In genomic region chr9:65140491-65140890, GRCm38 (mm10) we compare ENCODE assay signal across 7 mouse cellular contexts. TPM values are rescaled to one million over a fixed set of nuclear protein-coding genes. Genes with fewer than 3 reads are reported as not detected.
DNase-seq lines count a peak whose midpoint lies in the region; ATAC-seq lines count a peak whose summit lies in the region.

No protein-coding gene starts in this region.

- peaks cover 12% of the 10 kb centered on the region for H3K4me1 ChIP-seq in lung, embryonic 15.5 days
- peaks cover 30% of the 10 kb centered on the region for H3K4me1 ChIP-seq in forebrain, embryonic 15.5 days
- peaks cover 17% of the 10 kb centered on the region for H3K4me1 ChIP-seq in liver, embryonic 13.5 days (replicated peaks)
- H3K4me1 ChIP-seq in stomach, embryonic 16.5 days (ENCODE audit: control insufficient read depth, insufficient read depth, low read length) = peaks cover 12% of the 10 kb centered on the region

- 3% methylated on average over 8 of the region's 8 CpGs for WGBS in lung, embryonic 15.5 days
- WGBS in forebrain, embryonic 15.5 days = 2% methylated on average over 8 of the region's 8 CpGs
- 6% methylated on average over 8 of the region's 8 CpGs for WGBS in liver, embryonic 13.5 days (ENCODE audit: insufficient replicate concordance)
- under 1% methylated on average over 8 of the region's 8 CpGs for WGBS in stomach, embryonic 16.5 days

- peak overlapping the region; percentile 73 for H3K4me3 ChIP-seq in lung, embryonic 15.5 days
- peak overlapping the region; percentile 77 for H3K4me3 ChIP-seq in forebrain, embryonic 15.5 days
- peak overlapping the region; percentile 60 for H3K4me3 ChIP-seq in liver, embryonic 13.5 days (replicated peaks)
- peak overlapping the region; percentile 72 for H3K4me3 ChIP-seq in stomach, embryonic 16.5 days (replicated peaks; ENCODE audit: low read length)

- H3K4me2 ChIP-seq in lung, embryonic 15.5 days = peak overlapping the region; percentile 96
- peak overlapping the region; percentile 81 for H3K4me2 ChIP-seq in forebrain, embryonic 15.5 days (replicated peaks)
- peak overlapping the region; percentile 76 for H3K4me2 ChIP-seq in liver, embryonic 13.5 days
- H3K4me2 ChIP-seq in stomach, embryonic 16.5 days (ENCODE audit: low read depth, low read length) = peak overlapping the region; percentile 100

- DNase-seq in lung, postnatal 36 days = no peak
- no peak for DNase-seq in liver, embryonic 13.5 days
- no peak for DNase-seq in ovary, postnatal 36 days (ENCODE audit: low spot score)
- no peak for DNase-seq in right cerebral cortex, postnatal 14 days

- no peak overlapping the region for H3K27ac ChIP-seq in lung, embryonic 15.5 days
- H3K27ac ChIP-seq in forebrain, embryonic 15.5 days (replicated peaks) = peak overlapping the region; percentile 97
- H3K27ac ChIP-seq in liver, embryonic 13.5 days = no peak overlapping the region
- H3K27ac ChIP-seq in stomach, embryonic 16.5 days (ENCODE audit: low read length) = no peak overlapping the region

- peaks cover 22% of the 10 kb centered on the region; the same call in 1 of the 2 replicates for H3K27me3 ChIP-seq in lung, embryonic 15.5 days
- no peaks in the 10 kb centered on the region for H3K27me3 ChIP-seq in forebrain, embryonic 15.5 days
- H3K27me3 ChIP-seq in liver, embryonic 13.5 days = peaks cover 84% of the 10 kb centered on the region
- H3K27me3 ChIP-seq in stomach, embryonic 16.5 days (ENCODE audit: control insufficient read depth, insufficient read depth, low read length) = peaks cover 6% of the 10 kb centered on the region; the same call in 1 of the 2 replicates

- H3K9me3 ChIP-seq in lung, embryonic 15.5 days = no peaks in the 10 kb centered on the region
- H3K9me3 ChIP-seq in forebrain, embryonic 15.5 days = no peaks in the 10 kb centered on the region
- H3K9me3 ChIP-seq in liver, embryonic 13.5 days (replicated peaks) = no peaks in the 10 kb centered on the region
- no peaks in the 10 kb centered on the region for H3K9me3 ChIP-seq in stomach, embryonic 16.5 days (replicated peaks; ENCODE audit: control insufficient read depth, low read length)

- ATAC-seq in lung, embryonic 15.5 days (ENCODE audit: borderline replicate concordance, extremely low read depth, low FRiP score, low TSS enrichment) = no peak
- no peak for ATAC-seq in forebrain, embryonic 15.5 days (replicated peaks)
- no peak for ATAC-seq in liver, embryonic 13.5 days (ENCODE audit: low read depth)
- ATAC-seq in stomach, embryonic 16.5 days (ENCODE audit: insufficient read depth, low FRiP score) = no peak

- no peaks in the 10 kb centered on the region for H3K36me3 ChIP-seq in lung, embryonic 15.5 days
- peaks cover 3% of the 10 kb centered on the region; the same call in 1 of the 2 replicates for H3K36me3 ChIP-seq in forebrain, embryonic 15.5 days
- H3K36me3 ChIP-seq in liver, embryonic 13.5 days = no peaks in the 10 kb centered on the region
- 0 out of 2 replicates have a peak, but pooled peaks cover under 1% of the 10 kb centered on the region for H3K36me3 ChIP-seq in stomach, embryonic 16.5 days (ENCODE audit: control insufficient read depth, insufficient read depth, low read length)

- H3K9ac ChIP-seq in lung, embryonic 15.5 days = peak overlapping the region; percentile 65
- peak overlapping the region; percentile 94 for H3K9ac ChIP-seq in forebrain, embryonic 15.5 days (replicated peaks)
- no peak overlapping the region for H3K9ac ChIP-seq in liver, embryonic 13.5 days
- peak overlapping the region; percentile 82 for H3K9ac ChIP-seq in stomach, embryonic 16.5 days (ENCODE audit: low read length)

RNA-seq across cellular contexts. Expression of gene Igdcc3, which starts 0.5 kb away (rescaled TPM):
- 1.8 and 2.0 TPM in 2 replicates for polyA plus RNA-seq in lung, embryonic 15.5 days (2015; fragmentation: Nextera tagmentation; extraction: Ambion mirVana)
- polyA plus RNA-seq in forebrain, embryonic 15.5 days (2015; fragmentation: Nextera tagmentation; extraction: Ambion mirVana) = 9.6 and 9.8 TPM in 2 replicates
- 0.15 TPM in 2 replicates for polyA plus RNA-seq in liver, embryonic 13.5 days (2015; fragmentation: Nextera tagmentation; extraction: Ambion mirVana)
- polyA plus RNA-seq in stomach, embryonic 16.5 days (2015; fragmentation: Nextera tagmentation; extraction: Ambion mirVana) = 0.44 and 0.55 TPM in 2 replicates

RNA-seq across cellular contexts. Expression of gene Igdcc4, which starts 39.2 kb away (rescaled TPM):
- 14.4 and 14.6 TPM in 2 replicates for polyA plus RNA-seq in lung, embryonic 15.5 days (2015; fragmentation: Nextera tagmentation; extraction: Ambion mirVana)
- 13.0 and 14.6 TPM in 2 replicates for polyA plus RNA-seq in forebrain, embryonic 15.5 days (2015; fragmentation: Nextera tagmentation; extraction: Ambion mirVana)
- polyA plus RNA-seq in liver, embryonic 13.5 days (2015; fragmentation: Nextera tagmentation; extraction: Ambion mirVana) = 3.8 and 4.6 TPM in 2 replicates
- polyA plus RNA-seq in stomach, embryonic 16.5 days (2015; fragmentation: Nextera tagmentation; extraction: Ambion mirVana) = 22.1 and 25.6 TPM in 2 replicates

RNA-seq across cellular contexts. Expression of gene Parp16, which starts 54.7 kb away (rescaled TPM):
- polyA plus RNA-seq in lung, embryonic 15.5 days (2015; fragmentation: Nextera tagmentation; extraction: Ambion mirVana) = 5.4 and 5.6 TPM in 2 replicates
- polyA plus RNA-seq in forebrain, embryonic 15.5 days (2015; fragmentation: Nextera tagmentation; extraction: Ambion mirVana) = 4.9 and 5.1 TPM in 2 replicates
- 8.2 and 9.2 TPM in 2 replicates for polyA plus RNA-seq in liver, embryonic 13.5 days (2015; fragmentation: Nextera tagmentation; extraction: Ambion mirVana)
- polyA plus RNA-seq in stomach, embryonic 16.5 days (2015; fragmentation: Nextera tagmentation; extraction: Ambion mirVana) = 7.5 and 7.6 TPM in 2 replicates
